Mouse (Mus musculus) embryonic facial prominence, embryonic 12.5 days (tissue): ENCODE results near the gene Raly. TPM values are rescaled to one million over a fixed set of nuclear protein-coding genes. Genes with fewer than 3 reads are reported as not detected.

ENCODE experiments used
- ATAC-seq: fragments of 200-750 bp; cut with Nextera tagmentation; 2 replicates; pipeline ENCODE4 v1.8.0; 2017; ENCODE audit not compliant: insufficient number of reproducible peaks, insufficient read depth, low FRiP score, low TSS enrichment
- H3K27ac ChIP-seq: fragments of 300-500 bp; sonication (generic); 2 replicates; pipeline ENCODE4 v1.5.1; 2016; ENCODE audit warnings: mild to moderate bottlenecking
- H3K27me3 ChIP-seq: fragments of 300-500 bp; sonication (generic); 2 replicates; pipeline ENCODE4 v1.6.1; 2016; ENCODE audit warnings: mild to moderate bottlenecking, moderate library complexity
- H3K36me3 ChIP-seq: fragments of 300-500 bp; sonication (generic); 2 replicates; pipeline ENCODE4 v1.6.1; 2016; ENCODE audit warnings: mild to moderate bottlenecking
- H3K4me1 ChIP-seq: fragments of 300-500 bp; sonication (generic); 2 replicates; pipeline ENCODE4 v1.6.1; 2016
- H3K4me2 ChIP-seq: fragments of 300-500 bp; sonication (generic); replicated peaks from 2 replicates; pipeline ENCODE4 v1.6.1; 2016; ENCODE audit warnings: mild to moderate bottlenecking, moderate library complexity
- H3K4me3 ChIP-seq: fragments of 300-500 bp; sonication (generic); 2 replicates; pipeline ENCODE4 v1.5.1; 2016; ENCODE audit warnings: mild to moderate bottlenecking
- H3K9ac ChIP-seq: fragments of 300-500 bp; sonication (generic); 2 replicates; pipeline ENCODE4 v1.6.1; 2016; ENCODE audit warnings: mild to moderate bottlenecking, moderate library complexity
- H3K9me3 ChIP-seq: fragments of 300-500 bp; sonication (generic); 2 replicates; pipeline ENCODE4 v1.6.1; 2016; ENCODE audit warnings: mild to moderate bottlenecking, moderate library complexity
- WGBS: fragments of 180-500 bp; shearing (Covaris S2); methylation state at CpG from one replicate; pipeline ENCODE4 v1.1.7; 2016; 5-methylcytosine and 5-hydroxymethylcytosine counted together
- polyA plus RNA-seq: library from polyadenylated mRNA; unstranded; fragments of >200 nt; fragmentation: Nextera tagmentation; extraction: Ambion mirVana; gene quantifications from 2 replicates; pipeline ENCODE4 v1.2.1, GENCODE M21; 2016

Raly gene
- polyA plus RNA-seq, 1 experiment from 2014 or later, result 47.6 TPM

DNA sequence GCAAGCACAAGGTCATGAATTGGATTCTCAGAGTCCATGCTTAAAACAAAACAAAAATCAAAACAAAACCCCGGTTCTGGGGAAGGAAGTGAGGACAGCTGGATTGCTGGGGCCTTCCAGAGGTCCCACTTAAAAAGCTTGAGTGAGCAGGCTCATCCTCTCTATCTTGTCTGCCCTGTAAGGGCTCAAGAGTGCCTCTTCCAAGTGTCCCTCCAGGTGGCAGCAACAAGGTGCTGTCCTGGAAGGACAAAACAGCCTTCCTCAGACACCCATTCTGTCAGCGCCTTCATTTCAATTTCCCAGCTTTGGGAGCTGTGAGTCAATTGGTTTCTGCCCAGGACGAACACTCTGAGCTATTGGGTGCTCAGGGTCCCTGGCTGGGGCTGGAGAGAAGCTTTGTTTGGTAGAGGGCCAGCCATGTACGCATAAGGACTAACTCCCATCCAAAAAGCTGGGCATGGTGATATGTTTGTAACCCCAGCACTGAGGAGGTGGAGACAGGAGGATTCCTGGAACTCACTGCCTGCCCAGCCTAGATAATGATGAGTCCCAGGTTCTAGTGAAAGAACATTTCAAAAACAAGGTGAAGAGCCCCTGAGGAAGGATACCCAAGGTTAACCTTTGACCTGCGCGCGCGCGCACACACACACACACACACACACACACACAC, 25.9 kb upstream of the Raly start:
- H3K27me3 ChIP-seq, result no peaks in the 10 kb centered on the region
- ATAC-seq, result no peak

DNA sequence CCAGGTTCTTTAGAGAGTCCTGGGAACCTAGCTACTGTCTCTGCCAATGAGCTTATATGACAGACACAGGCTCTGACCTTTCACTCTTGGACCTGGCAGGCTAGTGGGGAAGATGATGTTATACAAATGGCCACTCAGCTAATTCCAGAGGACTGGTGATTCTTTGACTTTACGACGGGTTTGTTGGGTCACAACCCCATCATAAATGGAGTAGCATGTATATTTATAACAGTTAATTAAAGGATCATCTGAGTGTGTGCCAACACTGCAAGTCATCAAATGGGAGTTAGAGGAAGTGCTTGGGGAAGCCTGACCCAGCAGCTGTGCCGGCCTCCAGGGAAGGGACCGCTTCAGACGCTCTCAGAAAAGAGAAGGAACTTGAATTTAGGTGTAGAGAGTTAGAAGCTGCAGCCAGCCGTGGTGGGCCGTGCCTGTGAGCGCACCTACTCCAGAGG, 25.3 kb upstream of the Raly start:
- no peak overlapping the region for H3K4me3 ChIP-seq
- no peak overlapping the region for H3K27ac ChIP-seq
- no peak for ATAC-seq
- H3K4me2 ChIP-seq, result no peak overlapping the region
- H3K9ac ChIP-seq, result no peak overlapping the region
- WGBS, result 83% methylated on average over 8 of the region's 8 CpGs
- H3K4me1 ChIP-seq, result no peaks in the 10 kb centered on the region
- H3K9me3 ChIP-seq, result no peaks in the 10 kb centered on the region
- no peaks in the 10 kb centered on the region for H3K36me3 ChIP-seq
- H3K27me3 ChIP-seq, result no peaks in the 10 kb centered on the region

More for the DNA sequence above, 25.9 kb upstream of the Raly start:
- 84% methylated on average over 9 of the region's 9 CpGs for WGBS
- Histone ChIP-seq H3K4me1 (no peaks in the 10 kb centered on the region), H3K9ac (no peak overlapping the region), H3K27ac (no peak overlapping the region), H3K4me2 (no peak overlapping the region), H3K4me3 (no peak overlapping the region), H3K36me3 (no peaks in the 10 kb centered on the region), H3K9me3 (no peaks in the 10 kb centered on the region)

- Histone ChIP-seq H3K27me3 (no peaks in the 10 kb centered on the region), H3K4me3 (no peak overlapping the region), H3K27ac (no peak overlapping the region), H3K9ac (no peak overlapping the region), H3K9me3 (no peaks in the 10 kb centered on the region), H3K4me1 (no peaks in the 10 kb centered on the region), H3K4me2 (no peak overlapping the region), H3K36me3 (no peaks in the 10 kb centered on the region)
- WGBS, result 92% methylated on average over 6 of the region's 6 CpGs
- ATAC-seq, result no peak
These were observed 23.8 kb upstream of the Raly start for GRCm38 (mm10) chr2:154767051-154767450.

GRCm38 (mm10) chr2:154769930-154770329, 21.0 kb upstream of the Raly start, which contains the start of gene Gm14214:
TSS of gene Gm14214 (minus strand) at chr2:154770030.
- H3K4me1 ChIP-seq, result no peaks in the 10 kb centered on the region
- no peak within 1 kb of the TSS for H3K27ac ChIP-seq
- H3K9ac ChIP-seq, result no peak within 1 kb of the TSS
- H3K36me3 ChIP-seq, result no peaks in the 10 kb centered on the region
- H3K27me3 ChIP-seq, result no peaks in the 10 kb centered on the region
- no peak within 1 kb of the TSS for H3K4me2 ChIP-seq
- H3K4me3 ChIP-seq, result no peak within 1 kb of the TSS
- no peaks in the 10 kb centered on the region for H3K9me3 ChIP-seq
- ATAC-seq, result no peak

DNA sequence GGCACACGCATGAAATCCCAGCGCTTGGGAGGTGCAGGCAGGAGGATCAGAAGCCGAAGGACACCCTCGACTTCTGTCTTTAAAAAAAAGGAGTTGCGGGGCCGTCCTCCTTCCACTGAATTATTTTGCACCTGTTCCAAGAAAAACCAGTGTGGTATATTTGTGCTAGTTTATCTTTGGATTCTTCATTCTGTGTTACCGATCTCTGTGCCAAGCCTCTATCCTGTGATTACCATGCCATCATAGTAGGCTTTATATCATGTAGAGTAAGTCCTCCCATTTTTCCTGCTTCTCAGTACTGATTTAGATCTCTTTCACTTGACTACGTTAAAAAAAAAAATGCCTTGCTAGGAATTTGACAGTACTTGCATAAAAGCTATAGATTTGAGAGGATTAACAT, 19.3 kb upstream of the Raly start:
- 84% methylated on average over 8 of the region's 8 CpGs for WGBS
- no peak for ATAC-seq

GRCm38 (mm10) chr2:154774032-154774431, 16.9 kb upstream of the Raly start:
- Histone ChIP-seq H3K27me3 (no peaks in the 10 kb centered on the region), H3K9me3 (no peaks in the 10 kb centered on the region), H3K4me2 (no peak overlapping the region), H3K4me3 (no peak overlapping the region), H3K4me1 (no peaks in the 10 kb centered on the region), H3K27ac (no peak overlapping the region), H3K9ac (no peak overlapping the region), H3K36me3 (no peaks in the 10 kb centered on the region)
- WGBS, result 79% methylated on average over 1 of the region's 1 CpGs
- no peak for ATAC-seq

More for the DNA sequence above, 19.3 kb upstream of the Raly start:
- no peak overlapping the region for H3K4me3 ChIP-seq
- H3K27me3 ChIP-seq, result no peaks in the 10 kb centered on the region
- H3K36me3 ChIP-seq, result no peaks in the 10 kb centered on the region
- H3K27ac ChIP-seq, result no peak overlapping the region
- H3K4me1 ChIP-seq, result no peaks in the 10 kb centered on the region
- H3K9me3 ChIP-seq, result no peaks in the 10 kb centered on the region
- no peak overlapping the region for H3K4me2 ChIP-seq
- no peak overlapping the region for H3K9ac ChIP-seq

GRCm38 (mm10) chr2:154776496-154776895, 14.4 kb upstream of the Raly start:
- H3K4me2 ChIP-seq, result no peak overlapping the region
- no peaks in the 10 kb centered on the region for H3K4me1 ChIP-seq
- H3K9me3 ChIP-seq, result no peaks in the 10 kb centered on the region
- no peak overlapping the region for H3K27ac ChIP-seq
- no peaks in the 10 kb centered on the region for H3K36me3 ChIP-seq
- no peak overlapping the region for H3K4me3 ChIP-seq
- WGBS, result 70% methylated on average over 7 of the region's 7 CpGs
- H3K9ac ChIP-seq, result no peak overlapping the region
- no peak for ATAC-seq
- no peaks in the 10 kb centered on the region for H3K27me3 ChIP-seq

DNA sequence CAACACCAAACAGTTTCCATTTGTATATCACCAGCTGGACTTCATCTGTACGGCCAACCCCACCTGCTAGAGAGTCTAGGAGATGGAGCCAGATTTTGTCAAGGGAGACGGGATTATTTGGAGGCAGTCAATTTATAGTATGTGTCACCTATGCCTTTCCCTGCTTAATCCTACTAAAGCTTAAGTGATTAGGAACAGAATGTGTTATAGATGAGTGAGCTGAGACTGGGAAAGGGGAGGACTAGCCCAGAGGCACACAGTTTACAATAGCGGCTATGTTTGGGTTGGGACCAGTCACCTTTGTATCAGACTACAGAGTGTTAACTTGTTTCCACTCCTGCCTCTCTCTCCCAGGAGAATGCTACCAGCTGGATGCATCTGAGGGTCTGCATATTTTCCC, 11.2 kb upstream of the Raly start:
- H3K4me3 ChIP-seq, result no peak overlapping the region
- no peak for ATAC-seq
- no peak overlapping the region for H3K4me2 ChIP-seq
- H3K36me3 ChIP-seq, result no peaks in the 10 kb centered on the region
- peaks cover 8% of the 10 kb centered on the region; the same call in 1 of the 2 replicates for H3K4me1 ChIP-seq
- H3K9me3 ChIP-seq, result no peaks in the 10 kb centered on the region
- H3K27ac ChIP-seq, result no peak overlapping the region
- no peak overlapping the region for H3K9ac ChIP-seq
- 43% methylated on average over 3 of the region's 3 CpGs for WGBS
- no peaks in the 10 kb centered on the region for H3K27me3 ChIP-seq

GRCm38 (mm10) chr2:154782361-154782760, 8.5 kb upstream of the Raly start:
- H3K9ac ChIP-seq, result no peak overlapping the region
- H3K4me3 ChIP-seq, result no peak overlapping the region
- no peaks in the 10 kb centered on the region for H3K9me3 ChIP-seq
- H3K36me3 ChIP-seq, result no peaks in the 10 kb centered on the region
- H3K4me2 ChIP-seq, result no peak overlapping the region
- peaks cover 9% of the 10 kb centered on the region; the same call in 1 of the 2 replicates for H3K4me1 ChIP-seq
- H3K27ac ChIP-seq, result no peak overlapping the region
- H3K27me3 ChIP-seq, result no peaks in the 10 kb centered on the region
- ATAC-seq, result no peak
- 63% methylated on average over 4 of the region's 4 CpGs for WGBS

DNA sequence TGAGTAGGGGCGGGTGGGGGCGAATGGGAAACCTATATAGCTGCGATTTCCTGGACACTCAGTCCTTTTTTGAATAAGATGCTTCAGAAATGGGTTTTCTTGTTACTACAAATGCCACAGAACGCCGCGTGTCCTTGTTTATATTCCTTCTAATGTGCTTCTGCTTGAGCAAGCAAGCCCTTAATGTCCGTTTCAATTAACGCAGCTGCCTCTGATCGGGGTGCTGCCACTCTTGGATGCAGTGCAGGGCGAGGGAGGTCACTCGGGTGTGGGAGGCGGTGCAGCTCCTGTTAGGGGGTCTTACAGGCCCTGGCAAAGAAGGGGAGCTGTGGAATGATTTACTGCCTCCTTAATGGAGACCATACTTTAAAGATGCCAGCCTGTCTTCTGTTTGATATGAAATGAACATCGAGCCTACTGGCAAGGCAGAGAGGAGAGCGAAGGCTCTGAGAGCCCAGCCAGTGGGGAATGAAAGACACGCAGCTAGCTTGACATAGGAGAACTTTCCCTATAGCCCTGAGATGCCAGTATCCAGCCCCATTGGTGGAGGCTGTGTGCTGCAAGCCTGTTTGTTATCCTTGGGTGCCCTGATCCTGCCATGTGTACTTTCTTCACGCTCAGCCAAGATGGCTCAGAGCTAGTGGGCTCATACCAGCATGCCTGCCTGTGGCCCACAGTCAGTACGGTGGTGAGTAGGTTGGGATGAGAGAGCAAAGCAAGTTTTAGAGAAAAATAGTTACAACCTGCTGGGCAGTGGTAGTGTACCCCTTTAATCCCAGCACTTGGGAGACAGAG, 7.8 kb upstream of the Raly start:
- H3K9ac ChIP-seq, result no peak overlapping the region
- no peak overlapping the region for H3K4me3 ChIP-seq
- no peaks in the 10 kb centered on the region for H3K27me3 ChIP-seq
- H3K4me2 ChIP-seq, result no peak overlapping the region
- WGBS, result 75% methylated on average over 17 of the region's 17 CpGs
- no peak for ATAC-seq
- no peaks in the 10 kb centered on the region for H3K9me3 ChIP-seq
- no peak overlapping the region for H3K27ac ChIP-seq
- H3K4me1 ChIP-seq, result peaks cover 9% of the 10 kb centered on the region; the same call in 1 of the 2 replicates
- H3K36me3 ChIP-seq, result no peaks in the 10 kb centered on the region

- no peak overlapping the region for H3K4me3 ChIP-seq
- no peak for ATAC-seq
- H3K4me1 ChIP-seq, result peaks cover 14% of the 10 kb centered on the region; the same call in 1 of the 2 replicates
- H3K4me2 ChIP-seq, result no peak overlapping the region
- no peaks in the 10 kb centered on the region for H3K27me3 ChIP-seq
- 41% methylated on average over 3 of the region's 3 CpGs for WGBS
- no peaks in the 10 kb centered on the region for H3K9me3 ChIP-seq
- H3K9ac ChIP-seq, result no peak overlapping the region
- H3K27ac ChIP-seq, result no peak overlapping the region
- no peaks in the 10 kb centered on the region for H3K36me3 ChIP-seq
These were observed 5.6 kb upstream of the Raly start for GRCm38 (mm10) chr2:154785284-154785683.

DNA sequence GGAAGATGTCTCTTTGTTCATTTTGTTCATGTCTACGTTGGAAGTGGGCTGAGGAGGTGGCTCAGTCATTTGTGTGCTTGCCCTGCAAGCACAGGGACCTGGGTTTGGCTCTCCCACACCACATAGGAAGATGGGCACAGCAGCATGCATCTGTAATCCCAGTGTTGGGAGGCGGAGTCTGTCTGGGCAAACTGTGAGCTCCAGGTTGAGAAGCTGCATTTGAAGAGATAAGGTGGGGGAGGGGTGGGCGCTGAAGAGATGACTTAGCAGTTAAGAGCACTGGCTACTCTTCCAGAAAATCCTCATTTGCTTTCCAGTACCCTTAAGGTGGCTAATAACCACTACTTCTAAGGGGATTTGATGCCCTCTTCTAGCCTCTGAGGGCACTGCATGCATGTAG, 4.7 kb upstream of the Raly start:
- no peak for ATAC-seq
- no peaks in the 10 kb centered on the region for H3K9me3 ChIP-seq
- H3K9ac ChIP-seq, result no peak overlapping the region
- peaks cover 14% of the 10 kb centered on the region; the same call in 1 of the 2 replicates for H3K4me1 ChIP-seq
- no peak overlapping the region for H3K27ac ChIP-seq
- 50% methylated on average over 3 of the region's 3 CpGs for WGBS
- H3K4me2 ChIP-seq, result no peak overlapping the region
- H3K36me3 ChIP-seq, result no peaks in the 10 kb centered on the region
- H3K27me3 ChIP-seq, result no peaks in the 10 kb centered on the region
- H3K4me3 ChIP-seq, result no peak overlapping the region
